Mouse (Mus musculus) embryonic stem cell, embryonic (primary cell): ENCODE data around the gene Snx17.

ENCODE experiments used
- CTCF ChIA-PET, 4 experiments: fragments of 300-600 bp in 2 of 4; fragments of 350-600 bp in 2 of 4; sonication (Branson Sonifier 250); formaldehyde crosslinking; loops; one replicate each; lab custom pipeline; 2022; ENCODE audit warnings: inconsistent platforms in 2 of 4; lab: Charles Lee
- POLR2A ChIA-PET, 4 experiments: fragments of 300-600 bp in 2 of 4; fragments of 350-600 bp in 2 of 4; sonication (Branson Sonifier 250); formaldehyde crosslinking; loops; one replicate each; lab custom pipeline; 2022; ENCODE audit warnings: antibody characterized with exemption in 4 of 4, inconsistent platforms in 1 of 4; lab: Charles Lee

Gene Snx17

GRCm38 (mm10) chr5:31201742-31202590, 8.9 kb downstream of the Snx17 start, which contains the start of gene Zfp513:
Gene Zfp513, minus strand, starts transcription at chr5:31202303.
- ChIA-PET CTCF (interaction anchor here in 3 of 4 experiments (0.7 to 2.2 kb wide), 9 partner anchors 10 to 154 kb away, joined by 3 to 13 read pairs (median 3); partner anchors contain the start of genes Ppm1g (in 2 of the 3), Atraid (in 1 of the 3), Eif2b4 (in 1 of the 3) and Snx17 (in 1 of the 3)), POLR2A (interaction anchor here (0.6 to 17.9 kb wide), 81 partner anchors 4 to 1257 kb away, joined by 3 to 263 read pairs (median 4); partner anchors contain the start of genes Eif2b4 (in 4 of the 4), Gm29609 (in 4 of the 4), Gtf3c2 (in 4 of the 4) and Snx17 (in 4 of the 4))

- ChIA-PET CTCF (interaction anchor here in 3 of 4 experiments (0.7 to 2.2 kb wide), 5 partner anchors 10 to 18 kb away, joined by 3 to 13 read pairs (median 5); partner anchors contain the start of genes Eif2b4 (in 1 of the 3), Ppm1g (in 1 of the 3) and Snx17 (in 1 of the 3)), POLR2A (interaction anchor here (0.7 to 17.9 kb wide), 35 partner anchors 4 to 316 kb away, joined by 3 to 263 read pairs (median 7); partner anchors contain the start of genes Gm29609 (in 4 of the 4), Gtf3c2 (in 4 of the 4), Eif2b4 (in 3 of the 4) and Snx17 (in 3 of the 4))
Observed at GRCm38 (mm10) chr5:31202933-31203332, 9.9 kb downstream of the Snx17 start.

GRCm38 (mm10) chr5:31203866-31204265, 10.8 kb downstream of the Snx17 start:
- POLR2A ChIA-PET, result interaction anchor here in 2 of 4 experiments (1.3 to 17.9 kb wide), 9 partner anchors 4 to 156 kb away, joined by 4 to 240 read pairs (median 16); partner anchors contain the start of genes Eif2b4 (in 2 of the 2), Ppm1g (in 2 of the 2), Snx17 (in 2 of the 2) and Atraid (in 1 of the 2)
- CTCF ChIA-PET, result no interaction called here

GRCm38 (mm10) chr5:31204421-31204820, 11.4 kb downstream of the Snx17 start:
- POLR2A ChIA-PET, result interaction anchor here in 2 of 4 experiments (1.3 to 17.9 kb wide), 8 partner anchors 3 to 156 kb away, joined by 4 to 240 read pairs (median 8); partner anchors contain the start of genes Eif2b4 (in 2 of the 2), Ppm1g (in 2 of the 2), Snx17 (in 2 of the 2) and Atraid (in 1 of the 2)

GRCm38 (mm10) chr5:31216554-31216953, 23.5 kb downstream of the Snx17 start:
- ChIA-PET POLR2A (interaction anchor here in 3 of 4 experiments (0.6 to 17.9 kb wide), 6 partner anchors 12 to 169 kb away, joined by 3 to 240 read pairs (median 3); partner anchors contain the start of genes Zfp513 (in 3 of the 3), Atraid (in 1 of the 3), Eif2b4 (in 1 of the 3) and Snx17 (in 1 of the 3)), CTCF (interaction anchor here in 2 of 4 experiments (0.8 to 1.3 kb wide), 2 partner anchors 14 to 20 kb away, joined by 3 to 5 read pairs; partner anchors contain the start of gene Zfp513 (in 1 of the 2))

More at GRCm38 (mm10) chr5:31204421-31204820, 11.4 kb downstream of the Snx17 start:
- CTCF ChIA-PET, result no interaction called here

- POLR2A ChIA-PET, result interaction anchor here in 3 of 4 experiments (0.6 to 10.6 kb wide), 25 partner anchors 9 to 1761 kb away, joined by 3 to 95 read pairs (median 4); partner anchors contain the start of genes Zfp513 (in 3 of the 3), Eif2b4 (in 2 of the 3), Gm29609 (in 2 of the 3) and Gtf3c2 (in 2 of the 3)
- CTCF ChIA-PET, result interaction anchor here in 3 of 4 experiments (0.6 to 1.9 kb wide), 8 partner anchors 16 to 327 kb away, joined by 3 to 8 read pairs (median 5); partner anchors contain the start of genes Eif2b4 (in 1 of the 3), Snx17 (in 1 of the 3) and Zfp513 (in 1 of the 3)
Observed at GRCm38 (mm10) chr5:31218294-31218693, 25.3 kb downstream of the Snx17 start.

- ChIA-PET POLR2A (interaction anchor here (0.6 to 10.6 kb wide), 39 partner anchors 10 to 1509 kb away, joined by 3 to 95 read pairs (median 4); partner anchors contain the start of genes Eif2b4 (in 3 of the 4), Gm29609 (in 3 of the 4), Gtf3c2 (in 3 of the 4) and Snx17 (in 3 of the 4)), CTCF (interaction anchor here (0.6 to 1.9 kb wide), 25 partner anchors 8 to 1794 kb away, joined by 3 to 14 read pairs (median 4); partner anchors contain the start of genes Ost4 (in 2 of the 4), Atraid (in 1 of the 4), Eif2b4 (in 1 of the 4) and Slc5a6 (in 1 of the 4))
Observed at GRCm38 (mm10) chr5:31219070-31219469, 26.0 kb downstream of the Snx17 start.

- ChIA-PET CTCF (interaction anchor here in 3 of 4 experiments (0.7 to 1.9 kb wide), 12 partner anchors 10 to 171 kb away, joined by 3 to 14 read pairs (median 5); partner anchors contain the start of genes Atraid (in 1 of the 3), Eif2b4 (in 1 of the 3), Slc5a6 (in 1 of the 3) and Snx17 (in 1 of the 3)), POLR2A (interaction anchor here (0.6 to 10.6 kb wide), 21 partner anchors 10 to 544 kb away, joined by 3 to 95 read pairs (median 4); partner anchors contain the start of genes Gm29609 (in 3 of the 4), Gtf3c2 (in 3 of the 4), Eif2b4 (in 2 of the 4) and Snx17 (in 2 of the 4))
Observed at GRCm38 (mm10) chr5:31219474-31219873, 26.4 kb downstream of the Snx17 start.

GRCm38 (mm10) chr5:31219911-31220447, 27.0 kb downstream of the Snx17 start:
- ChIA-PET POLR2A (interaction anchor here in 3 of 4 experiments (0.6 to 10.6 kb wide), 16 partner anchors 11 to 510 kb away, joined by 3 to 95 read pairs (median 4); partner anchors contain the start of genes Gm29609 (in 3 of the 3), Gtf3c2 (in 3 of the 3), Zfp513 (in 3 of the 3) and Snx17 (in 2 of the 3)), CTCF (no interaction called here)

GRCm38 (mm10) chr5:31220448-31221303, 27.6 kb downstream of the Snx17 start, which contains the start of gene Ppm1g:
Gene Ppm1g, minus strand, starts transcription at chr5:31220687.
- ChIA-PET CTCF (interaction anchor here (0.6 to 1.4 kb wide), 14 partner anchors 11 to 1562 kb away, joined by 3 to 7 read pairs (median 4); partner anchors contain the start of genes Zfp513 (in 2 of the 4), Agbl5 (in 1 of the 4) and Gm9970 (in 1 of the 4)), POLR2A (interaction anchor here (0.5 to 10.6 kb wide), 51 partner anchors 10 to 507 kb away, joined by 3 to 95 read pairs (median 4); partner anchors contain the start of genes Gm29609 (in 3 of the 4), Gm9970 (in 3 of the 4), Gtf3c2 (in 3 of the 4) and Nrbp1 (in 3 of the 4))

GRCm38 (mm10) chr5:31221304-31221945, 28.4 kb downstream of the Snx17 start:
- ChIA-PET POLR2A (interaction anchor here (0.5 to 10.6 kb wide), 43 partner anchors 11 to 508 kb away, joined by 3 to 95 read pairs (median 5); partner anchors contain the start of genes Gm29609 (in 3 of the 4), Gm9970 (in 3 of the 4), Gtf3c2 (in 3 of the 4) and Nrbp1 (in 3 of the 4)), CTCF (interaction anchor here (0.6 to 1.4 kb wide), 14 partner anchors 11 to 1562 kb away, joined by 3 to 7 read pairs (median 4); partner anchors contain the start of genes Zfp513 (in 2 of the 4), Agbl5 (in 1 of the 4) and Gm9970 (in 1 of the 4))

- ChIA-PET CTCF (no interaction called here), POLR2A (interaction anchor here in 1 of 4 experiments (1.8 to 2.2 kb wide), 2 partner anchors 30 to 48 kb away, joined by 3 to 6 read pairs; no protein-coding TSS in a partner anchor)
Observed at GRCm38 (mm10) chr5:31222696-31223095, 29.7 kb downstream of the Snx17 start.

- CTCF ChIA-PET, result interaction anchor here in 2 of 4 experiments (0.6 to 0.8 kb wide), 4 partner anchors 41 to 336 kb away, joined by 3 to 7 read pairs (median 4); no protein-coding TSS in a partner anchor
- POLR2A ChIA-PET, result interaction anchor here in 2 of 4 experiments (0.6 to 1.8 kb wide), 3 partner anchors 14 to 102 kb away, joined by 3 to 6 read pairs (median 3); partner anchors contain the start of genes Gm9970 (in 1 of the 2) and Nrbp1 (in 1 of the 2)
Observed at GRCm38 (mm10) chr5:31226641-31227040, 33.6 kb downstream of the Snx17 start.
